ENCODE assay signal across 22 mouse cellular contexts in the genomic region with DNA sequence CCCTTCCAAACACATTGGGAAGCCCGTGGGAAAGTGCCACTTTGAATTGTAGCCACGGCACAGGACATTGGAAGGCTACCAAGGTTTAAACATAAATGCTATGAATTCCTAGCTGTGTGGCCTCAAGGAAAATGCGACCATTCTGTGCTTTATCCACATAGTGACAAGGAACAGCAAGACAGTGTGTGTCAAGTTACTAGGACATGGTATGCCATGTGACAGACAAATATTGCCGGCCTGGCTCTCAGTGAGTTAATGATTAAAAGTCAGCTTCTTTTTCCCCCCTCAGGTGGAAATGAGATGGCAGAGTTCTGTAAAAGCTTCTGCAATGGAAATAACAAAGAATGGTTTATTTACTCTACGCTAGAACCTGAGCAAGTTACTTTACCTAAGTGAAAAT.
DNase-seq lines count a peak whose midpoint lies in the region; ATAC-seq and TF ChIP-seq lines count a peak whose summit lies in the region.
"Had no signal": no experiment of that assay in that cellular context is flagged by ENCODE, and none has a peak within 500 bp of the region (broad histone marks: within the 10 kb centered on the region; RNA-seq: fewer than 3 reads in every experiment).

No protein-coding gene starts in this region.

- H3K9ac ChIP-seq in liver, adult 2 months (ENCODE audit: low read depth, low read length): no peak overlapping the region
- no peak overlapping the region for H3K9ac ChIP-seq in liver, embryonic 12.5 days
- H3K9ac ChIP-seq in lung, embryonic 15.5 days: no peak overlapping the region
- H3K9ac ChIP-seq: embryonic facial prominence, embryonic 15.5 days; hindbrain, embryonic 12.5 days had no signal

- H3K4me2 ChIP-seq in liver, embryonic 12.5 days: no peak overlapping the region
- no peak overlapping the region for H3K4me2 ChIP-seq in lung, embryonic 15.5 days
- H3K4me2 ChIP-seq: embryonic facial prominence, embryonic 15.5 days; hindbrain, embryonic 12.5 days had no signal

- WGBS in kidney, adult 2 months: 55% methylated on average over 5 of the region's 5 CpGs
- 27% methylated on average over 5 of the region's 5 CpGs for WGBS in liver, adult 2 months
- 67% methylated on average over 5 of the region's 5 CpGs for WGBS in liver, embryonic 12.5 days (ENCODE audit: insufficient replicate concordance)
- 45% methylated on average over 5 of the region's 5 CpGs for WGBS in lung, embryonic 15.5 days

- no peaks in the 10 kb centered on the region for H3K27me3 ChIP-seq in kidney, adult 2 months (replicated peaks; ENCODE audit: control insufficient read depth, insufficient read depth, low read length)
- no peaks in the 10 kb centered on the region for H3K27me3 ChIP-seq in liver, adult 2 months (ENCODE audit: control insufficient read depth, insufficient read depth, low read length)
- H3K27me3 ChIP-seq in liver, embryonic 12.5 days (replicated peaks): no peaks in the 10 kb centered on the region
- no peaks in the 10 kb centered on the region for H3K27me3 ChIP-seq in lung, embryonic 15.5 days
- H3K27me3 ChIP-seq: embryonic facial prominence, embryonic 15.5 days; hindbrain, embryonic 12.5 days had no signal

- TF ChIP-seq POLR2A in kidney, adult 2 months (IDR thresholded peaks at IDR 0.05; ENCODE audit: low read depth, low read length): no peak
- TF ChIP-seq POLR2A in liver, adult 2 months (IDR thresholded peaks at IDR 0.05; ENCODE audit: extremely low read depth, insufficient read depth, low read length): no peak

- no peak overlapping the region for H3K27ac ChIP-seq in kidney, adult 2 months (ENCODE audit: insufficient read depth, low read depth, low read length)
- no peak overlapping the region for H3K27ac ChIP-seq in liver, adult 2 months (replicated peaks; ENCODE audit: insufficient read depth, low read depth, low read length)
- no peak overlapping the region for H3K27ac ChIP-seq in liver, embryonic 12.5 days
- H3K27ac ChIP-seq in lung, embryonic 15.5 days: 0 out of 2 replicates have a peak overlapping the region, but pooled peaks have one; percentile 22
- H3K27ac ChIP-seq: embryonic facial prominence, embryonic 15.5 days; forebrain, embryonic 10.5 days; gastrocnemius, adult 2 months; hindbrain, embryonic 12.5 days had no signal

- no peak for ATAC-seq in liver, embryonic 12.5 days
- no peak for ATAC-seq in lung, embryonic 15.5 days (ENCODE audit: borderline replicate concordance, extremely low read depth, low FRiP score, low TSS enrichment)
- ATAC-seq: forebrain, embryonic 14.5 days had no signal

- no peaks in the 10 kb centered on the region for H3K36me3 ChIP-seq in kidney, adult 2 months (ENCODE audit: control insufficient read depth, insufficient read depth, low read length)
- H3K36me3 ChIP-seq in liver, adult 2 months (ENCODE audit: control insufficient read depth, insufficient read depth, low read length): no peaks in the 10 kb centered on the region
- H3K36me3 ChIP-seq in liver, embryonic 12.5 days: no peaks in the 10 kb centered on the region
- no peaks in the 10 kb centered on the region for H3K36me3 ChIP-seq in lung, embryonic 15.5 days
- H3K36me3 ChIP-seq: embryonic facial prominence, embryonic 15.5 days; forebrain, embryonic 10.5 days; G1E; hindbrain, embryonic 12.5 days had no signal

- no peak for TF ChIP-seq CTCF in kidney, adult 2 months (conservative IDR thresholded peaks at IDR 0.05; ENCODE audit: insufficient read depth, insufficient read length, low read depth, low read length)
- TF ChIP-seq CTCF in liver, adult 2 months (IDR thresholded peaks at IDR 0.05; ENCODE audit: low read depth, low read length): no peak

- H3K4me3 ChIP-seq in kidney, adult 2 months (ENCODE audit: insufficient read depth, low read depth, low read length): no peak overlapping the region
- H3K4me3 ChIP-seq in liver, adult 2 months (ENCODE audit: insufficient read depth, low read depth, low read length): no peak overlapping the region
- no peak overlapping the region for H3K4me3 ChIP-seq in liver, embryonic 12.5 days
- H3K4me3 ChIP-seq in lung, embryonic 15.5 days: no peak overlapping the region
- H3K4me3 ChIP-seq: embryonic facial prominence, embryonic 15.5 days; erythroblast, embryonic 14.5 days; forebrain, embryonic 10.5 days; gastrocnemius, adult 2 months; hindbrain, embryonic 12.5 days had no signal

- H3K79me2 ChIP-seq in liver, adult 2 months (ENCODE audit: control insufficient read depth, insufficient read depth, low read length): no peaks in the 10 kb centered on the region

- H3K9me3 ChIP-seq in liver, embryonic 12.5 days (replicated peaks): no peaks in the 10 kb centered on the region
- no peaks in the 10 kb centered on the region for H3K9me3 ChIP-seq in lung, embryonic 15.5 days
- H3K9me3 ChIP-seq: embryonic facial prominence, embryonic 15.5 days; forebrain, embryonic 10.5 days; hindbrain, embryonic 12.5 days had no signal

- peaks cover 2% of the 10 kb centered on the region; the same call in 1 of the 2 replicates for H3K4me1 ChIP-seq in kidney, adult 2 months (ENCODE audit: control insufficient read depth, insufficient read depth, low read length)
- H3K4me1 ChIP-seq in liver, adult 2 months (ENCODE audit: control insufficient read depth, insufficient read depth, low read length): peaks cover 6% of the 10 kb centered on the region
- peaks cover 10% of the 10 kb centered on the region; the same call in 1 of the 2 replicates for H3K4me1 ChIP-seq in liver, embryonic 12.5 days
- H3K4me1 ChIP-seq in lung, embryonic 15.5 days: peaks cover 67% of the 10 kb centered on the region
- H3K4me1 ChIP-seq: embryonic facial prominence, embryonic 15.5 days had no signal

- DNase-seq in kidney, adult 2 months: peak; percentile 64
- DNase-seq in kidney, postnatal 10 days: no peak
- peak; percentile 62 for DNase-seq in liver, adult 2 months (ENCODE audit: extremely low read depth, low read depth, low spot score)
- DNase-seq in lung, postnatal 14 days: no peak
- DNase-seq in cerebellum, adult 11 months: no peak
- DNase-seq: adrenal gland, adult 8-10 months; adrenal gland, postnatal 36 days; cerebellum, adult 8-10 months; cerebellum, postnatal 14 days; embryo, embryonic 11 days; gastrocnemius, adult 2 months; gastrocnemius, postnatal 25 days; heart, postnatal 10 days; heart, postnatal 4 days had no signal

Comparison
In these comparisons a context has a peak if more than half of its experiments do, and no peak if none do; other contexts are left out.
1. DNase-seq: peak in kidney, adult 2 months (single experiment) and liver, adult 2 months (single experiment); none in kidney, postnatal 10 days (single experiment), lung, postnatal 14 days (single experiment) and cerebellum, adult 11 months (single experiment).